Mouse (Mus musculus) embryo, embryonic 11 days (tissue): ENCODE data around the gene Fibp.
"Not testable (repeated sequence)": the region's sequence is repeated elsewhere in the genome, so short reads cannot be mapped to it uniquely, and the experiment has no call there.

Experiments
- DNase-seq: peaks from one replicate; pipeline ENCODE4 v3.0.0-alpha.2; 2015

The Fibp gene

GRCm38 (mm10) chr19:5466916-5467500 lies 6.6 kb downstream of the Fibp start:
- no peak for DNase-seq

- DNase-seq = no peak
Measured at GRCm38 (mm10) chr19:5468374-5468773, 8.0 kb downstream of the Fibp start, which contains the start of gene Ctsw. TSS of gene Ctsw (minus strand) at chr19:5468507.

- DNase-seq = no peak
Measured at GRCm38 (mm10) chr19:5471846-5472245, 11.4 kb downstream of the Fibp start.

- DNase-seq = no peak
Measured at GRCm38 (mm10) chr19:5472857-5473256, 12.4 kb downstream of the Fibp start.

GRCm38 (mm10) chr19:5473720-5474119 lies 13.3 kb downstream of the Fibp start, which contains the start of gene Efemp2:
TSS of gene Efemp2 (plus strand) at chr19:5473954.
- DNase-seq = peak; percentile 90

- DNase-seq = peak; percentile 74
Measured at GRCm38 (mm10) chr19:5474281-5475068, 14.1 kb downstream of the Fibp start.

GRCm38 (mm10) chr19:5475069-5475714 lies 14.8 kb downstream of the Fibp start:
- peak; percentile 39 for DNase-seq

- DNase-seq = no peak
Measured at GRCm38 (mm10) chr19:5477004-5477667, 16.7 kb downstream of the Fibp start.

GRCm38 (mm10) chr19:5477668-5478300 lies 17.4 kb downstream of the Fibp start:
- DNase-seq = no peak

- no peak for DNase-seq
Measured at GRCm38 (mm10) chr19:5480016-5480415, 19.6 kb downstream of the Fibp start.

- DNase-seq = no peak
Measured at GRCm38 (mm10) chr19:5481398-5481797, 21.0 kb downstream of the Fibp start.

GRCm38 (mm10) chr19:5483386-5484359 lies 23.3 kb downstream of the Fibp start:
- DNase-seq = no peak

- no peak for DNase-seq
Measured at GRCm38 (mm10) chr19:5484496-5484895, 24.1 kb downstream of the Fibp start.

- no peak for DNase-seq
Measured at GRCm38 (mm10) chr19:5485371-5485770, 25.0 kb downstream of the Fibp start.

- no peak for DNase-seq
Measured at GRCm38 (mm10) chr19:5485821-5486220, 25.4 kb downstream of the Fibp start.

GRCm38 (mm10) chr19:5486286-5486685 lies 25.9 kb downstream of the Fibp start:
- DNase-seq = no peak

GRCm38 (mm10) chr19:5486771-5487170 lies 26.4 kb downstream of the Fibp start:
- DNase-seq = no peak

GRCm38 (mm10) chr19:5487768-5488550 lies 27.5 kb downstream of the Fibp start, which contains the start of gene Mus81:
TSS of gene Mus81 (minus strand) at chr19:5488402.
- peak; percentile 96 for DNase-seq

GRCm38 (mm10) chr19:5488878-5489571 lies 28.6 kb downstream of the Fibp start:
- peak; percentile 99 for DNase-seq

- not testable (repeated sequence) for DNase-seq
Measured at GRCm38 (mm10) chr19:5489721-5490120, 29.3 kb downstream of the Fibp start.
